In genomic region chrX:48076806-48077425, GRCm38 (mm10) we compare ENCODE assay signal across 13 mouse cellular contexts. TPM values are rescaled to one million over a fixed set of nuclear protein-coding genes. Genes with fewer than 3 reads are reported as not detected.
DNase-seq lines count a peak whose midpoint lies in the region; ATAC-seq lines count a peak whose summit lies in the region.
"Had no signal": no experiment of that assay in that cellular context is flagged by ENCODE, and none has a peak within 500 bp of the region (broad histone marks: within the 10 kb centered on the region; RNA-seq: fewer than 3 reads in every experiment).

No protein-coding gene starts in this region.

- no peak overlapping the region for H3K4me3 ChIP-seq in liver, embryonic 12.5 days
- H3K4me3 ChIP-seq: hindbrain, embryonic 15.5 days; stomach, embryonic 15.5 days had no signal

- H3K27me3 ChIP-seq in liver, embryonic 12.5 days (replicated peaks) = peaks cover 19% of the 10 kb centered on the region
- H3K27me3 ChIP-seq: hindbrain, embryonic 15.5 days had no signal

- ATAC-seq in cerebellum, adult (ENCODE audit: insufficient number of reproducible peaks, low FRiP score, low TSS enrichment) = peak; percentile 74
- ATAC-seq in liver, embryonic 12.5 days = no peak

- DNase-seq in cerebellum, postnatal 4 days (ENCODE audit: low spot score in 2 of 2) = no peak
- DNase-seq in layer of hippocampus, adult 8-10 months (ENCODE audit: low spot score in 2 of 2) = peak; percentile 6 to 11
- no peak for DNase-seq in layer of hippocampus, postnatal 36 days
- peak; percentile 88 for DNase-seq in 3T3-L1 (ENCODE audit: low read depth, low spot score)
- DNase-seq in cerebellum, postnatal 10 days = peak; percentile 46 to 52
- DNase-seq in adrenal gland, adult 18-20 months (ENCODE audit: low spot score in 2 of 2) = no peak
- DNase-seq: kidney, postnatal 36 days had no signal

- H3K9ac ChIP-seq in liver, embryonic 12.5 days = no peak overlapping the region
- H3K9ac ChIP-seq: hindbrain, embryonic 15.5 days; stomach, embryonic 15.5 days had no signal

- no peaks in the 10 kb centered on the region for H3K36me3 ChIP-seq in liver, embryonic 12.5 days
- H3K36me3 ChIP-seq: hindbrain, embryonic 15.5 days; stomach, embryonic 15.5 days had no signal

- H3K27ac ChIP-seq in liver, embryonic 12.5 days = no peak overlapping the region
- H3K27ac ChIP-seq: hindbrain, embryonic 15.5 days; macrophage; stomach, embryonic 15.5 days had no signal

- WGBS in liver, embryonic 12.5 days (ENCODE audit: insufficient replicate concordance) = 64% methylated on average over 4 of the region's 4 CpGs

- no peaks in the 10 kb centered on the region for H3K4me1 ChIP-seq in liver, embryonic 12.5 days
- H3K4me1 ChIP-seq: hindbrain, embryonic 15.5 days; stomach, embryonic 15.5 days had no signal

- no peaks in the 10 kb centered on the region for H3K9me3 ChIP-seq in liver, embryonic 12.5 days (replicated peaks)
- H3K9me3 ChIP-seq: hindbrain, embryonic 15.5 days; stomach, embryonic 15.5 days had no signal

- no peak overlapping the region for H3K4me2 ChIP-seq in liver, embryonic 12.5 days
- H3K4me2 ChIP-seq: hindbrain, embryonic 15.5 days; stomach, embryonic 15.5 days had no signal

RNA-seq across cellular contexts. Expression of gene Xpnpep2, which starts 31.6 kb away (rescaled TPM):
- total RNA-seq in layer of hippocampus, adult 8-10 months (2022) = under 1 TPM in 3 of 4 experiments, not detected in 1; 0.12 to 0.30 (median 0.23) TPM
- 1 to 10 TPM in 1 of 2 experiments, under 1 TPM in 1; 0.35 to 1.4 TPM for total RNA-seq in layer of hippocampus, postnatal 36 days (2021)
- polyA plus RNA-seq in liver, embryonic 12.5 days (2016; fragmentation: Nextera tagmentation; extraction: Ambion mirVana) = 0.14 TPM in 1 of 2 replicates, not detected in the other
- 1 to 10 TPM; 1.4 to 3.7 TPM for total RNA-seq in adrenal gland, adult 18-20 months (2021)
- total RNA-seq: granulocyte monocyte progenitor cell, adult 5-6 weeks had no signal
- polyA plus RNA-seq: macrophage had no signal

RNA-seq across cellular contexts. Expression of gene Apln, which starts 42.3 kb away (rescaled TPM):
- total RNA-seq in layer of hippocampus, adult 8-10 months (2022) = 10 to 100 TPM in 3 of 4 experiments, 1 to 10 TPM in 1; 10.0 to 22.7 (median 13.7) TPM
- 10 to 100 TPM; 14.0 to 18.7 TPM for total RNA-seq in layer of hippocampus, postnatal 36 days (2021)
- 0.33 and 0.43 TPM in 2 replicates for polyA plus RNA-seq in liver, embryonic 12.5 days (2016; fragmentation: Nextera tagmentation; extraction: Ambion mirVana)
- total RNA-seq in adrenal gland, adult 18-20 months (2021) = 10 to 100 TPM in 1 of 2 experiments, 1 to 10 TPM in 1; 1.5 to 23.2 TPM

Comparison
In these comparisons a context has a peak if more than half of its experiments do, and no peak if none do; other contexts are left out.
1. DNase-seq: peak in layer of hippocampus, adult 8-10 months (2 of 2), 3T3-L1 (single experiment) and cerebellum, postnatal 10 days (2 of 2); none in cerebellum, postnatal 4 days (0 of 2), layer of hippocampus, postnatal 36 days (0 of 2) and adrenal gland, adult 18-20 months (0 of 2).